Mouse (Mus musculus): ENCODE data around the gene Smim22. TPM values are rescaled to one million over a fixed set of nuclear protein-coding genes. Genes with fewer than 3 reads are reported as not detected.
A peak's percentile ranks its signal among the peaks of the same experiment; 100 is the strongest.

Smim22 gene
- not detected for total RNA-seq (2021)
- long read RNA-seq, experiment 1, result 0 reads
- long read RNA-seq, experiment 2, result 0 reads

- no peak for DNase-seq (ENCODE audit: low spot score in 2 of 2)
These were observed at the start of gene Smim22 for GRCm38 (mm10) chr16:5007067-5007466. Gene Smim22, plus strand, starts transcription at chr16:5007288.

GRCm38 (mm10) chr16:4957446-4957845 lies 49.6 kb upstream of the Smim22 start:
- DNase-seq (ENCODE audit: low spot score in 2 of 2), result no peak

GRCm38 (mm10) chr16:4960260-4960659 lies 46.8 kb upstream of the Smim22 start:
- DNase-seq (ENCODE audit: low spot score in 2 of 2), result no peak

- DNase-seq (ENCODE audit: low spot score in 2 of 2), result no peak
These were observed 43.7 kb upstream of the Smim22 start for GRCm38 (mm10) chr16:4963346-4963745.

- DNase-seq (ENCODE audit: low spot score in 2 of 2), result peak; percentile 91 to 97
These were observed 43.0 kb upstream of the Smim22 start, which contains the start of gene Anks3 for GRCm38 (mm10) chr16:4963797-4964709. Gene Anks3, minus strand, starts transcription at chr16:4964205.

GRCm38 (mm10) chr16:4964731-4965391 lies 42.2 kb upstream of the Smim22 start:
- DNase-seq (ENCODE audit: low spot score in 2 of 2), result no peak

GRCm38 (mm10) chr16:4965392-4966129 lies 41.5 kb upstream of the Smim22 start:
- DNase-seq (ENCODE audit: low spot score in 2 of 2), result no peak

- DNase-seq (ENCODE audit: low spot score in 2 of 2), result no peak
These were observed 38.7 kb upstream of the Smim22 start for GRCm38 (mm10) chr16:4968426-4968825.

GRCm38 (mm10) chr16:4969055-4969843 lies 37.8 kb upstream of the Smim22 start:
- DNase-seq (ENCODE audit: low spot score in 2 of 2), result no peak

- DNase-seq (ENCODE audit: low spot score in 2 of 2), result no peak
These were observed 35.5 kb upstream of the Smim22 start for GRCm38 (mm10) chr16:4971626-4972025.

GRCm38 (mm10) chr16:4974521-4974920 lies 32.6 kb upstream of the Smim22 start:
- no peak for DNase-seq (ENCODE audit: low spot score in 2 of 2)

GRCm38 (mm10) chr16:4976180-4976579 lies 30.9 kb upstream of the Smim22 start:
- no peak for DNase-seq (ENCODE audit: low spot score in 2 of 2)

GRCm38 (mm10) chr16:4978275-4979051 lies 28.6 kb upstream of the Smim22 start:
- no peak for DNase-seq (ENCODE audit: low spot score in 2 of 2)

GRCm38 (mm10) chr16:4979755-4980380 lies 27.2 kb upstream of the Smim22 start:
- no peak for DNase-seq (ENCODE audit: low spot score in 2 of 2)

- DNase-seq (ENCODE audit: low spot score in 2 of 2), result no peak
These were observed 22.4 kb upstream of the Smim22 start for GRCm38 (mm10) chr16:4984717-4985116.

- DNase-seq (ENCODE audit: low spot score in 2 of 2), result no peak
These were observed 13.8 kb upstream of the Smim22 start for GRCm38 (mm10) chr16:4993276-4993675.

GRCm38 (mm10) chr16:4997553-4997952 lies 9.5 kb upstream of the Smim22 start, which contains the start of gene Sept12:
Gene Sept12, minus strand, starts transcription at chr16:4997852.
- DNase-seq (ENCODE audit: low spot score in 2 of 2), result no peak

- no peak for DNase-seq (ENCODE audit: low spot score in 2 of 2)
These were observed 8.1 kb upstream of the Smim22 start for GRCm38 (mm10) chr16:4998984-4999383.

- no peak for DNase-seq (ENCODE audit: low spot score in 2 of 2)
These were observed 6.5 kb upstream of the Smim22 start for GRCm38 (mm10) chr16:5000611-5001010.
